Mouse (Mus musculus): Measurements from ENCODE around the gene Plekhh2.

Plekhh2 gene

DNA sequence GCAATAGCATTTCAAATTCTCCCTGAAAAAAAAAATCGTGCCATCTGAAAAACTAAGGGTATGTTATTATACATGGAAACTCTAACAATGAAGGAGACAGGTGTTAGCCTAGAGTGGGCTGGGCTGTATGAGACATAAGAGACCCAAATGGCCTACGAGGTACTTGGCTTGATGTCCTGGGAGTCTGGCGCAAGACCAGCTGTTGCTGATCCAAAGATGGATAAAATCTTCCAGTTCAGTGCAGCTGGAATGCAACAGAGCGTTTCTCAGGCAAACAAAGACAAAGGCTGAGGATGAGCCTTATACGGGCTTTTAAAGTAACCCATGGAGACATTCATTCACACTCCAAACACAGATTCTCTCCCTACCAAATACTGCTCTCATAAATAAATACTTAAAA lies 13.1 kb upstream of the Plekhh2 start:
- H3K36me3 ChIP-seq (ENCODE audit: control insufficient read depth, insufficient read depth, low read length, poor library complexity, severe bottlenecking): no peaks in the 10 kb centered on the region
- H3K27me3 ChIP-seq (ENCODE audit: control insufficient read depth, insufficient read depth, low read length, poor library complexity, severe bottlenecking): no peaks in the 10 kb centered on the region
- no peak for DNase-seq (ENCODE audit: low read depth, low spot score)

DNA sequence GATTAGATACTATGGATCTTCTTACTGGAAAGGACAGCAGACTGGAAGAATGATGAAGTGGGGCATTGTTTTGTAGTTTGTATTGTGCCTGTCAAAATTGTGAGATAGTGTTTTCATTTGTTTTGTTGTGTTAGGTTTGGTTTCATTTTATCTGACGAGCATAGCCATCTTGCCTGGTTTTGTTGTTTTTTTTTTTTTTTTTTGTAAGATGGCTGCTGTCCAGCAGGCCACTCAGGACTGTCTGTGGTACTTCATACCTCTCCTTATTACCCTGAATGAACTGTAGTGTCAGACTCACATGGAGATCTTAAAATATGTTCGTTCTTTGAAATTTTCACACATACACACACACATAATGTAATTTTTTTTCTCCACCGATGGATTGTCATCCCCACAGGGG lies 9.4 kb upstream of the Plekhh2 start:
- no peaks in the 10 kb centered on the region for H3K27me3 ChIP-seq (ENCODE audit: control insufficient read depth, insufficient read depth, low read length, poor library complexity, severe bottlenecking)
- no peak for DNase-seq (ENCODE audit: low read depth, low spot score)
- H3K36me3 ChIP-seq (ENCODE audit: control insufficient read depth, insufficient read depth, low read length, poor library complexity, severe bottlenecking): no peaks in the 10 kb centered on the region

DNA sequence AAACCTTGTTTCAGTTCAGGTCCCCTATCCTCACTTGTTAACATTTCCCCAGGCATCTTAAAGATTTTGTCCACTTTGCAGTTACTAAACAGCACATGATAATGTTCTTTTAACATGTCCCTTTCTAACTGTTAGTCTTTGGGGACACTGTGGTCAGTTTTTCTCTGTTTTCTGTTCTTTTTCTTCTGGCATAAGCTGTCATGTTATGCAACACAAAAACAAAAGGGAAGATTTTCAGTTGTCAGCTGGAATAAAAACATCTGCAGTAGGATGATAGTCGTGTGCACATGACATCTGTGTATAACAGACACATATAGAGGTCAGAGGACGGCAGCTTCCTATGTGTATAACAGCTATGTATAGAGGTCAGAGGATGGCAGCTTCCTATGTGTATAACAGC lies 5.8 kb upstream of the Plekhh2 start:
- Histone ChIP-seq H3K36me3 (ENCODE audit: control insufficient read depth, insufficient read depth, low read length, poor library complexity, severe bottlenecking) (no peaks in the 10 kb centered on the region), H3K27me3 (ENCODE audit: control insufficient read depth, insufficient read depth, low read length, poor library complexity, severe bottlenecking) (no peaks in the 10 kb centered on the region)
- DNase-seq (ENCODE audit: low read depth, low spot score): no peak

DNA sequence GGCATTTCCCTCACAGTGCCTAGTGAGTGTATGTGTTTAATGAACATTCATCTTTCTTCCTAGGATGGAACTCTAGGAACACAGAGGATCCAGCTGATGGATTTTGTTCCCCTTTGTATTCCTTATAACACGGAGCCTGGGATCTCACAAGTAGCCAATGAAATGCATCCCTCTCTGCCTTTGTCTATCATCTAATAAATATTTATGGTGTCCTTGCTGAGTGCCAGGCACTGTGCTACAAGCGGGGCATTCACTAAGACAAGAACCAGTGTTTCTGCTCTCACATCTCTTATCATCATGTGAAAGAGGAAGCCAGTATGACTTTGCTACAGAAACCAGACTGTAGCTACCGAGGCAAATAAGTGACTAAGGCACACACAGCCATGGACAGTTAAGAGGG lies 3.0 kb upstream of the Plekhh2 start:
- Histone ChIP-seq H3K27me3 (ENCODE audit: control insufficient read depth, insufficient read depth, low read length, poor library complexity, severe bottlenecking) (0 out of 2 replicates have a peak, but pooled peaks cover 3% of the 10 kb centered on the region), H3K36me3 (ENCODE audit: control insufficient read depth, insufficient read depth, low read length, poor library complexity, severe bottlenecking) (no peaks in the 10 kb centered on the region)
- no peak for DNase-seq (ENCODE audit: low read depth, low spot score)

DNA sequence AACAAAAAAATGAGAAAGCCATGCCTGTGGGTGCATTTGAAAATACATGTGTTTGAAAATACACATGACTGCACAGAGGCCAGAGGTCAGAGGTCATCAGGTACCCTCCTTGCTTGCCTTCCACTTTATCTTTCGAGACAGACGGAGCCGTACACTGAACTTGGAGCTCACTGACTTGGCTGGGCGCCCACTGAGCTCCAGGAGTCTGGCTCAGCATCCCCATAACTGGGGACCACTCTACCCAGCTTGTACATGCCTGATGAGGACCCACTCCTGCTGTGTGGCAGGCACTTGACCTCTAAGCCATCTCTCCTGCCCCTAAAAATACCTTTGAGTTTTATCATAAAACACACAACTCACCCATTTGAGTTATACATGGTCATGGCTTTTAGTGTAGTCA lies 2.5 kb upstream of the Plekhh2 start:
- H3K36me3 ChIP-seq (ENCODE audit: control insufficient read depth, insufficient read depth, low read length, poor library complexity, severe bottlenecking): no peaks in the 10 kb centered on the region
- 0 out of 2 replicates have a peak, but pooled peaks cover 3% of the 10 kb centered on the region for H3K27me3 ChIP-seq (ENCODE audit: control insufficient read depth, insufficient read depth, low read length, poor library complexity, severe bottlenecking)
- no peak for DNase-seq (ENCODE audit: low read depth, low spot score)

DNA sequence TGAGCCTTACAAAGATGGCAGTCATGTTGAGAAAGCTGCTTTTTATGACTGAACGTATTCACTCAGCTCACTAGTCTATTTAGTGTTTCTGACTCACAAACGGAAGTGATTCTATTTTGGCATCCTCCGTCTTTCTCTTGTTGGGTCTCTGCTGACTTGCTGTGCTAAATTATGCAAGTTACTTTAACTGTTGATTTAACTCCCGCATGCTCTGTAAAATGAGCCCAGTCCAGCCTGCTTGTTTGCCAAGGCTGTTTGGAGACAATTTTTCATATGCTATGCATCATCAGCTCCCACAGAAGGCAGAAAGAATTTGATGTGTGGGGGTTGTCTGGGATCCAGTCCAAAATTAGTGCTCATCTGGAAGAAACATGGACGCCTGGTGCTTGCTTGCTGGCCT lies 1.3 kb upstream of the Plekhh2 start:
- Histone ChIP-seq H3K36me3 (ENCODE audit: control insufficient read depth, insufficient read depth, low read length, poor library complexity, severe bottlenecking) (no peaks in the 10 kb centered on the region), H3K27me3 (ENCODE audit: control insufficient read depth, insufficient read depth, low read length, poor library complexity, severe bottlenecking) (0 out of 2 replicates have a peak, but pooled peaks cover 3% of the 10 kb centered on the region)
- DNase-seq (ENCODE audit: low read depth, low spot score): no peak

DNA sequence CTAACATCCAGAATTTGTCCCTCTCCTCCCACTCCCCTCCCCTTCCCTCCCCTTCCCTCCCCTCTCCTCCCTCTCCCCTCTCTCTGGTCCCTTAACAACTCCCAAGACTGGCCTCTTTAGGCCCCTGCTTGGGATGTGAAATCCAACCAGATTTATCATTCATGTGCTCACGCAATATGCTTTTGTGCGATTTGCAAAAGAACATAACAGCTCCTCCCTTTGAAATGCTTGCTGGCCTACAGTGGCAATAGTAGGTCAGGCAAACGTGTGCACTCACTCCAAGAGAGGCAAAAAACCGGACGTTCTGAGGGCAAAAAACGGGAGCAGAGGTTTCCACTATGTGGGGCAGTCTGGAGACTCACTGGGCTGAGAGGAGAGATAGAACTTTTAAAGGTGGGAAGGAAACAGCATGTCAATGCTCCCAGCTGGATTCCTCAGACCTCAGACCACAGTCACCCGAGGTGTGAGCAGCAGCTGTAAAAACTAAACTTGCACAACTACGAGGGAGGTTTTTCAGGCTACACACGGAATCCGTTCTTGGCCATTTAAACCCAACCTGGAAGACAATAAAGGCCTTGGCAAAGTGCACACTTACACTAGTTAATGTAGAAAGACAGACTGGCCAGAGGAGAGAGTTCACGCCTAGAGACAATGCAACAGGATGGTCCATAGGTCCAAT lies 595 bp upstream of the Plekhh2 start:
- Histone ChIP-seq H3K36me3 (ENCODE audit: control insufficient read depth, insufficient read depth, low read length, poor library complexity, severe bottlenecking) (no peaks in the 10 kb centered on the region), H3K27me3 (ENCODE audit: control insufficient read depth, insufficient read depth, low read length, poor library complexity, severe bottlenecking) (0 out of 2 replicates have a peak, but pooled peaks cover 3% of the 10 kb centered on the region)
- no peak for DNase-seq (ENCODE audit: low read depth, low spot score)

DNA sequence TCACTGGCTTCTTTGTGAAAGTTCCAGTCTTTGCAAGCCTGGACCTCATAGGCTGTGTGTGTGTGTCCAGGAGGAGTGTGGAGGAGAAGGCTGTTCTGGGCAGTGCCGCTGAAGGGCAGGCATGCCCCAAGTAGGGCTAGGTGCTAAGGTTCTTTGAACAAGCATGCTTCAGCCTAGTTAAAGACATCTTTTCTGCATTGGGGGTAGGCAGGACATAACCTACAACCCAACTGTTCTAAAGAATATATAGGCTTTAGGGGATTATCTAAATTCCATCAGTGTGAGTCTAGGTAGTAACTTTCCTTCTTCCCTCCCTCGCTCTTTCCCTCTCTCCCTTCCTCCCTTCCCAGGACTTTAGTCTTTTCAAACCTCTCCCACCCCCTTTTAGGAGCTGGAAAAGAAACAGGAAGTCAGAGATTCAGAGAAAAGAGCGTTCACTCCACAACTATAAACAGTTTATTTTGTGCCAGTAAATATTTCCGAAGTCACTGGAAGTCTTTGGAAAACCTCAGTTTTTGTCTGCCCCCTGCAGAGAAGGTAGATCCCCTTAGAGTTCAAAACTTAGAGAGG lies 906 bp downstream of the Plekhh2 start:
- DNase-seq (ENCODE audit: low read depth, low spot score): no peak
- Histone ChIP-seq H3K36me3 (ENCODE audit: control insufficient read depth, insufficient read depth, low read length, poor library complexity, severe bottlenecking) (no peaks in the 10 kb centered on the region), H3K27me3 (ENCODE audit: control insufficient read depth, insufficient read depth, low read length, poor library complexity, severe bottlenecking) (0 out of 2 replicates have a peak, but pooled peaks cover 3% of the 10 kb centered on the region)

DNA sequence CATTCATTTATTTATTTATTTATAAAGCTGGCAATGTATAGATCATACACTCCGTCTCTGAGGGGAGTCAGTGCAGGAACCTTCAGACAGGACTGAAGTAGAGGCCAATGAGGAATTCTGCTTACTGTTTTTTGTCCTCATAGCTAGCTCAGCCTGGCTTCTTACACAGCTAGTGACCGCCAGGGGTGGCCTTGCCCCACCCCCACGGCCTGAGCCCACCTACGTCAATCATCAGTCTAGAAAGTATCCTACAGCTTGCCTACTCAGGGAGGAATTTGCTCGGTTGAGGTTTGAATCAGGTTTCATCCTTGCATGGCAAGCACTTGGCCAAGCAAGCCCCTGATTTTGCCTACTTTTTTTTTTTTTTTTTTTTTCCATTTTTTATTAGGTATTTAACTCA lies 4.2 kb downstream of the Plekhh2 start:
- Histone ChIP-seq H3K36me3 (ENCODE audit: control insufficient read depth, insufficient read depth, low read length, poor library complexity, severe bottlenecking) (no peaks in the 10 kb centered on the region), H3K27me3 (ENCODE audit: control insufficient read depth, insufficient read depth, low read length, poor library complexity, severe bottlenecking) (0 out of 2 replicates have a peak, but pooled peaks cover 3% of the 10 kb centered on the region)
- no peak for DNase-seq (ENCODE audit: low read depth, low spot score)

DNA sequence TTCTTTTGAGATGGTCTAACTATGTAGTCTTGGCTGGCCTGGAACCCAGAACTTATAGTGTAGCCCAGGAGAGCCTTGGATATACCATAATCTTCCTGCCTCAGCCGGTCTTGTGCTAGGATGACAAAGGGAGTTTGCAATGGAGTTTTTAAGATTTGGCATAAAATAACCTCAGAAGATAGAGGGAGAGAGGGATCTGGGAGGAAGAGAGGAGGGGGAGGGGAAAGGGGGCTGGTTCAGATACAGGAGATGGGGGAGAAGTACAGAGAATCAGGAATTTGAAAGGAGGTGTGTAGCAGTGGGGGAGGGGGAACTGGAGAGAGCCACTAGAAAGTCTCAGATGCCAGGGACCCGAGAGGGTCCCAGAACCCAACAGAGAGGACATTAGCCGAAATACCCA lies 7.7 kb downstream of the Plekhh2 start:
- H3K36me3 ChIP-seq (ENCODE audit: control insufficient read depth, insufficient read depth, low read length, poor library complexity, severe bottlenecking): no peaks in the 10 kb centered on the region
- no peaks in the 10 kb centered on the region for H3K27me3 ChIP-seq (ENCODE audit: control insufficient read depth, insufficient read depth, low read length, poor library complexity, severe bottlenecking)
- no peak for DNase-seq (ENCODE audit: low read depth, low spot score)

DNA sequence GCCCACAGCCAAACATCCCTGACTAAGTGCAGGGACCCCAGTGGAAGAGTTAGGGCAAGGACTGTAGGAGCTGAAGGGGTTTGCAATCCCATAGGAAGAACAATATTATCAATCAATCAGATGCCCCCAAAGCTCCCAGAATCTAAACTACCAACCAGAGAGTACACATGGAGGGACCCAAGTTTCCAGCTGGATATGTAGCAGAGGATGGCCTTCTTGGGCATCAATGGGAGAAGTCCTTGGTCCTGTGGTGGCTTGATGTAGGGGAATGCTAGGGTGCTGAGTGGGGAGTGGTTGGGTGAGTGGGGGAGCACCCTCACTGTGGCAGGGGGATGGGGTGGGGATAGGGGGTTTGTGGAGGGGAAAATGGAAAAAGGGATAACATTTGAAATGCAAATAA lies 8.4 kb downstream of the Plekhh2 start:
- no peak for DNase-seq (ENCODE audit: low read depth, low spot score)
- Histone ChIP-seq H3K27me3 (ENCODE audit: control insufficient read depth, insufficient read depth, low read length, poor library complexity, severe bottlenecking) (no peaks in the 10 kb centered on the region), H3K36me3 (ENCODE audit: control insufficient read depth, insufficient read depth, low read length, poor library complexity, severe bottlenecking) (no peaks in the 10 kb centered on the region)

DNA sequence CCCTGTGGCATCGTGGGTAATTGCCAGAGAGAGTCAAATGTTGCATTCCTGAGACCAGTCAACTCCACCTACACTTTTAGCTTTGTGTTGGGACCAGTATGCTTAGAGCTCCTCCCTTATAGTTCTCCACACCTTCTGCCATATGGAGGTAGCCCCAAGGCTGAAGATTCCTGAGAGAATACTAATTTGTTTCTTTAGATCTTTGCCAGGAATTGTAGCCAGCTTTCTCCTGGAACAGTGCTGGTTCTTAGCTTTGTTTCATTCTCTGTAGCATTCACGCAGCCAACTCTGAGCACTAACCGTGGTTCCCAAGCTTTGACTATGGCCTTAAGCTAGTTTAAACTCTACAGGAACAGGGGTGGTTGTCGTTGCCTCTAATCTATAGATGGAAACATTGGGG lies 17.7 kb downstream of the Plekhh2 start:
- Histone ChIP-seq H3K36me3 (ENCODE audit: control insufficient read depth, insufficient read depth, low read length, poor library complexity, severe bottlenecking) (no peaks in the 10 kb centered on the region), H3K27me3 (ENCODE audit: control insufficient read depth, insufficient read depth, low read length, poor library complexity, severe bottlenecking) (no peaks in the 10 kb centered on the region; the same call in 1 of the 2 replicates)
- no peak for DNase-seq (ENCODE audit: low read depth, low spot score)

DNA sequence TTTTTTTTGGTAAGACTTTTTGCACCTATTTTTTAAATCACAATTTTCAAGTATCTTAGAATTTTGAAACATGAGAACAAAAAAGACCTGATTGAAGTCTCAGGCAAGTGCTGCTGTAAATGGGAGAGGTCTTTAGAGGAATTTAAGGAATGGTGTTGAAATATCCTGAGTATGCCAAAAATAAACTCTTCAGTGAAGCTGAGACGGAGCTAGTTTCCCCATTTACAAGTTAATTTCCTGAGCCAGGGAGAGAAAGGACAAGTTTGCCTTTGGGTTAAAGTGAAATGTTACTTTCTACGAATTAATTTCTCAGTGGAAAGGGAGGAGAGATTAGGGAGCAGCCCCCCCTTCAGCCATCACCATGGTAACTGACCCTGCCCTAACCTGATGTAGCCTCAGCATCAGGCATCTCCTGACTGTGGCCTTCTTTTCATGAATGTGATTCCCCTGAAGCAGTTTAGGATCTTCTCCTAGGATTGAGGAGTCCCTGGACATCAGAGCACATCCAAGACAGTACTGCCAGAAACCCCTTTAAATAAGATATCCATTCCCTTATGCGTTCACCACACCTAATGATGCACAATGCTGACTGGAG lies 18.6 kb downstream of the Plekhh2 start:
- H3K27me3 ChIP-seq (ENCODE audit: control insufficient read depth, insufficient read depth, low read length, poor library complexity, severe bottlenecking): no peaks in the 10 kb centered on the region; the same call in 1 of the 2 replicates
- H3K36me3 ChIP-seq (ENCODE audit: control insufficient read depth, insufficient read depth, low read length, poor library complexity, severe bottlenecking): no peaks in the 10 kb centered on the region
- no peak for DNase-seq (ENCODE audit: low read depth, low spot score)

DNA sequence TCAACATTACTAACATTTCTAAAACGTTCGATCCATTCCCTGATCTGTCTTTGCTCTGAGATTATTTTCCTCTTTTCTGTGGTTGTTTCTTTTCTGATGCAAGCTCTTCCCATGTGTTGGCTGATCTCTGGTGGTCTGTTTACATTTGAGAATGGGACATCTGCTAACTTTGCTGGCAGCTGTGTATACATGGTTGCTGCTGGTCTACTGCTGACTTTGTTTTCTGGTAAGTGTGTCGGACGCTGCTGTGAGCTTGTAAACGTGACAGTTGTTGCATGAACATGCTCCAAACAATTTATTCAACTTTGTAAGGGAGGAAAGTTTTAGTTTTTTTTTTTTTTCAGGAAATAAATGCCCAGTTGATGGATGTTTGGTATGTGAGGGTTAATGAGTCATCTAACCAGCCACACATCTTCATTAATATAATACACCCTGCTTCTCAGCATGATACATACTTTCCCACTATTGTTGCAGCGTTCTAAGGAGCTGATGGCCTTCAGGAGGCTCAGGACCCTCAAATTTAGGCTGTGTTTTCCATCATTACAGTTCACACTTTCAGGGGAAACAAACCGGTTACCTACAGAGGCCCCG lies 21.3 kb downstream of the Plekhh2 start:
- Histone ChIP-seq H3K27me3 (ENCODE audit: control insufficient read depth, insufficient read depth, low read length, poor library complexity, severe bottlenecking) (no peaks in the 10 kb centered on the region; the same call in 1 of the 2 replicates), H3K36me3 (ENCODE audit: control insufficient read depth, insufficient read depth, low read length, poor library complexity, severe bottlenecking) (no peaks in the 10 kb centered on the region)
- no peak for DNase-seq (ENCODE audit: low read depth, low spot score)

DNA sequence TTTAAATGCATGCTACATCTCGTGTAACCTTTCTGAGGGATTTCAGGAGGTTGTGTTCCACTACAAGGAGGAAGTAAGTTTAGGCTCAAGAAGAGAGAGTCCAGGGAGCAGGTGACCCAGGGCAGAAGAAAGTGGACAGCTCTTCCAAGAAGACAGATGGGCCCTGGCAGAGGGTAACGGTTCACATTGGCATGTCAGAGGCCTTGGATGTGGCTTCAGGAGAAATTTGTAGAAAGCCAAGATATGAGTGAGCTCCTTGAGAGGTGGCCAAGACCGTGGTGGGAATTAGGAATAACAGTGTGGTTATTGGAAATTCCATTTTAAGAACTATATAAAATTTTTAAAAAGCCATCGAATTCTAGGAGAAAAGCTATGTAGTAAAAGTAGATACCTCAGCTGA lies 22.1 kb downstream of the Plekhh2 start:
- no peaks in the 10 kb centered on the region; the same call in 1 of the 2 replicates for H3K27me3 ChIP-seq (ENCODE audit: control insufficient read depth, insufficient read depth, low read length, poor library complexity, severe bottlenecking)
- H3K36me3 ChIP-seq (ENCODE audit: control insufficient read depth, insufficient read depth, low read length, poor library complexity, severe bottlenecking): no peaks in the 10 kb centered on the region
- no peak for DNase-seq (ENCODE audit: low read depth, low spot score)

Measured in splenic B cell, adult 2 months (primary cell).